Mouse (Mus musculus) kidney, embryonic 14.5 days (tissue): ENCODE data around the gene Izumo2. TPM values are rescaled to one million over a fixed set of nuclear protein-coding genes. Genes with fewer than 3 reads are reported as not detected.
A peak's percentile ranks its signal among the peaks of the same experiment; 100 is the strongest.

Experiments used
- ATAC-seq: fragments of 200-750 bp; cut with Nextera tagmentation; 2 replicates; pipeline ENCODE4 v1.8.0; 2017; ENCODE audit warnings: moderate number of reproducible peaks, mild to moderate bottlenecking, moderate TSS enrichment, moderate library complexity; ENCODE audit not compliant: low FRiP score, low TSS enrichment
- H3K27ac ChIP-seq: fragments of 300-500 bp; sonication (generic); 2 replicates; pipeline ENCODE4 v1.5.1; 2014; ENCODE audit warnings: low read depth, mild to moderate bottlenecking, low read length, moderate library complexity, mixed read lengths
- H3K27me3 ChIP-seq: fragments of 300-500 bp; sonication (generic); 2 replicates; pipeline ENCODE4 v1.6.1; 2014; ENCODE audit warnings: mild to moderate bottlenecking, low read length; ENCODE audit not compliant: control insufficient read depth, insufficient read depth
- H3K36me3 ChIP-seq: fragments of 300-500 bp; sonication (generic); 2 replicates; pipeline ENCODE4 v1.6.1; 2014; ENCODE audit warnings: low read length, mixed read lengths; ENCODE audit not compliant: control insufficient read depth, insufficient read depth
- H3K4me1 ChIP-seq: fragments of 300-500 bp; sonication (generic); 2 replicates; pipeline ENCODE4 v1.6.1; 2014; ENCODE audit warnings: low read length, mixed read lengths; ENCODE audit not compliant: control insufficient read depth, insufficient read depth
- H3K4me2 ChIP-seq: fragments of 300-500 bp; sonication (generic); replicated peaks from 2 replicates; pipeline ENCODE4 v1.6.1; 2014; ENCODE audit warnings: low read depth, mild to moderate bottlenecking, low read length
- H3K4me3 ChIP-seq: fragments of 300-500 bp; sonication (generic); 2 replicates; pipeline ENCODE4 v1.5.1; 2014; ENCODE audit warnings: mild to moderate bottlenecking, low read length
- H3K9ac ChIP-seq: fragments of 300-500 bp; sonication (generic); 2 replicates; pipeline ENCODE4 v1.6.1; 2014; ENCODE audit warnings: low read depth, mild to moderate bottlenecking, low read length, moderate library complexity
- H3K9me3 ChIP-seq: fragments of 300-500 bp; sonication (generic); 2 replicates; pipeline ENCODE4 v1.6.1; 2016; ENCODE audit warnings: low read length; ENCODE audit not compliant: control insufficient read depth
- WGBS: fragments of 180-500 bp; shearing (Covaris S2); extraction: QIAGEN DNeasy Blood & Tissue Kit; methylation state at CpG from one replicate; pipeline ENCODE4 v1.1.7; 2014; 5-methylcytosine and 5-hydroxymethylcytosine counted together
- polyA plus RNA-seq: library from polyadenylated mRNA; unstranded; fragments of >200 nt; fragmentation: Nextera tagmentation; extraction: Ambion mirVana; gene quantifications from 2 replicates; pipeline ENCODE4 v1.2.1, GENCODE M21; 2014

Izumo2 gene
- not detected in 2 replicates for polyA plus RNA-seq

GRCm38 (mm10) chr7:44708574-44708973 lies at the start of gene Izumo2:
Gene Izumo2, plus strand, starts transcription at chr7:44708742.
- H3K27me3 ChIP-seq = no peaks in the 10 kb centered on the region
- ATAC-seq = no peak
- 76% methylated on average over 14 of the region's 14 CpGs for WGBS
- H3K9ac ChIP-seq = no peak within 1 kb of the TSS
- H3K27ac ChIP-seq = no peak within 1 kb of the TSS
- no peaks in the 10 kb centered on the region for H3K4me1 ChIP-seq
- no peaks in the 10 kb centered on the region for H3K36me3 ChIP-seq
- H3K9me3 ChIP-seq = 0 out of 2 replicates have a peak, but pooled peaks cover 2% of the 10 kb centered on the region
- no peak within 1 kb of the TSS for H3K4me3 ChIP-seq
- no peak within 1 kb of the TSS for H3K4me2 ChIP-seq

GRCm38 (mm10) chr7:44661219-44661618 lies 47.3 kb upstream of the Izumo2 start:
- no peaks in the 10 kb centered on the region for H3K27me3 ChIP-seq

GRCm38 (mm10) chr7:44662168-44662567 lies 46.4 kb upstream of the Izumo2 start:
- WGBS = 17% methylated on average over 8 of the region's 8 CpGs
- Histone ChIP-seq H3K9me3 (no peaks in the 10 kb centered on the region), H3K36me3 (no peaks in the 10 kb centered on the region), H3K27ac (no peak overlapping the region), H3K4me2 (no peak overlapping the region; the same call in 1 of the 2 replicates), H3K4me3 (no peak overlapping the region), H3K9ac (no peak overlapping the region), H3K4me1 (no peaks in the 10 kb centered on the region), H3K27me3 (no peaks in the 10 kb centered on the region)
- peak; percentile 58; the same call in 1 of the 2 replicates for ATAC-seq

More at GRCm38 (mm10) chr7:44661219-44661618, 47.3 kb upstream of the Izumo2 start:
- Histone ChIP-seq H3K4me3 (no peak overlapping the region), H3K9ac (no peak overlapping the region), H3K27ac (no peak overlapping the region), H3K4me2 (no peak overlapping the region), H3K4me1 (no peaks in the 10 kb centered on the region), H3K9me3 (no peaks in the 10 kb centered on the region), H3K36me3 (no peaks in the 10 kb centered on the region)
- no peak for ATAC-seq
- WGBS = 78% methylated on average over 5 of the region's 5 CpGs

GRCm38 (mm10) chr7:44662569-44662968 lies 46.0 kb upstream of the Izumo2 start:
- no peak overlapping the region for H3K4me3 ChIP-seq

DNA sequence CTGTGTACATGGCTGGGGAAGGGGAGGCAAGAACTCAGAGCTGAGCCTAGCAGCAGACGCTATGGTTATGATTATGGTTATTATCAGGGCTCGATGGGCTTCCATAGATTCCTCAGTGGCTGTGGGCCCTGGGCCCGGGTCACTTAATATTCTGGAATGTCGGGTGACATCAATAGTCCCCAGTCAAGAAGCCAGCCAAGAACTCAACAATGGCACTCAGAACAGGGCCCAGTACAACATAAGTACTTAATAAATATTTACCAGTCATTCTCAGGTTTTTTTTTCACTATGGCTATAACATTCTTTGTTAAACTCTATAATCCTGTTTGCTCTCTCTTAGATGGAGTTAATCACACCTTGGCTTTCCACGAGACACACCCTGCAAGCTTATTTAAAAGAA lies 45.0 kb upstream of the Izumo2 start:
- Histone ChIP-seq H3K27ac (no peak overlapping the region), H3K36me3 (no peaks in the 10 kb centered on the region), H3K4me3 (no peak overlapping the region), H3K9ac (no peak overlapping the region), H3K9me3 (no peaks in the 10 kb centered on the region), H3K4me2 (no peak overlapping the region), H3K27me3 (no peaks in the 10 kb centered on the region), H3K4me1 (no peaks in the 10 kb centered on the region)
- 85% methylated on average over 5 of the region's 5 CpGs for WGBS
- ATAC-seq = no peak

More at GRCm38 (mm10) chr7:44662569-44662968, 46.0 kb upstream of the Izumo2 start:
- no peak for ATAC-seq
- Histone ChIP-seq H3K4me2 (no peak overlapping the region; the same call in 1 of the 2 replicates), H3K27me3 (no peaks in the 10 kb centered on the region), H3K36me3 (no peaks in the 10 kb centered on the region), H3K9ac (no peak overlapping the region), H3K27ac (no peak overlapping the region), H3K9me3 (no peaks in the 10 kb centered on the region), H3K4me1 (no peaks in the 10 kb centered on the region)
- WGBS = 9% methylated on average over 3 of the region's 3 CpGs

- H3K36me3 ChIP-seq = no peaks in the 10 kb centered on the region
- H3K9ac ChIP-seq = no peak overlapping the region
- peaks cover 6% of the 10 kb centered on the region for H3K27me3 ChIP-seq
- no peak overlapping the region for H3K4me2 ChIP-seq
- no peaks in the 10 kb centered on the region for H3K4me1 ChIP-seq
- no peak overlapping the region for H3K4me3 ChIP-seq
- 51% methylated on average over 11 of the region's 11 CpGs for WGBS
- ATAC-seq = no peak
- H3K27ac ChIP-seq = no peak overlapping the region
- H3K9me3 ChIP-seq = no peaks in the 10 kb centered on the region
Measured at GRCm38 (mm10) chr7:44664731-44665130, 43.8 kb upstream of the Izumo2 start.

GRCm38 (mm10) chr7:44666462-44666861 lies 42.1 kb upstream of the Izumo2 start:
- no peak overlapping the region for H3K27ac ChIP-seq
- no peak overlapping the region for H3K9ac ChIP-seq
- H3K36me3 ChIP-seq = no peaks in the 10 kb centered on the region
- H3K9me3 ChIP-seq = no peaks in the 10 kb centered on the region
- peaks cover 13% of the 10 kb centered on the region for H3K27me3 ChIP-seq
- H3K4me2 ChIP-seq = no peak overlapping the region
- H3K4me1 ChIP-seq = no peaks in the 10 kb centered on the region
- H3K4me3 ChIP-seq = no peak overlapping the region
- WGBS = 80% methylated on average over 2 of the region's 2 CpGs
- no peak for ATAC-seq

- Histone ChIP-seq H3K9ac (no peak overlapping the region), H3K9me3 (no peaks in the 10 kb centered on the region), H3K27ac (no peak overlapping the region), H3K27me3 (peaks cover 15% of the 10 kb centered on the region), H3K4me2 (no peak overlapping the region), H3K4me1 (no peaks in the 10 kb centered on the region), H3K4me3 (no peak overlapping the region), H3K36me3 (no peaks in the 10 kb centered on the region)
- 70% methylated on average over 13 of the region's 13 CpGs for WGBS
- ATAC-seq = no peak
Measured at GRCm38 (mm10) chr7:44667996-44668738, 40.4 kb upstream of the Izumo2 start.

- no peaks in the 10 kb centered on the region for H3K36me3 ChIP-seq
- WGBS = 17% methylated on average over 21 of the region's 21 CpGs
- no peak overlapping the region for H3K4me3 ChIP-seq
- no peaks in the 10 kb centered on the region for H3K4me1 ChIP-seq
- peaks cover 15% of the 10 kb centered on the region for H3K27me3 ChIP-seq
- H3K9me3 ChIP-seq = no peaks in the 10 kb centered on the region
- no peak overlapping the region for H3K4me2 ChIP-seq
- no peak for ATAC-seq
- no peak overlapping the region for H3K27ac ChIP-seq
- H3K9ac ChIP-seq = no peak overlapping the region
Measured at GRCm38 (mm10) chr7:44669103-44669502, 39.4 kb upstream of the Izumo2 start.
